In genomic region chr12:53248796-53249195, GRCm38 (mm10) we compare ENCODE assay signal across 8 mouse cellular contexts. TPM values are rescaled to one million over a fixed set of nuclear protein-coding genes. Genes with fewer than 3 reads are reported as not detected.
DNase-seq lines count a peak whose midpoint lies in the region; ATAC-seq lines count a peak whose summit lies in the region.

No protein-coding gene starts in this region.

- H3K4me1 ChIP-seq in lung, embryonic 15.5 days = peaks cover 38% of the 10 kb centered on the region
- H3K4me1 ChIP-seq in midbrain, embryonic 12.5 days = peaks cover 38% of the 10 kb centered on the region

- no peak overlapping the region for H3K9ac ChIP-seq in lung, embryonic 15.5 days
- peak overlapping the region; percentile 96 for H3K9ac ChIP-seq in midbrain, embryonic 12.5 days (replicated peaks)

- no peak overlapping the region for H3K27ac ChIP-seq in lung, embryonic 15.5 days
- peak overlapping the region; percentile 97 for H3K27ac ChIP-seq in midbrain, embryonic 12.5 days (replicated peaks)

- H3K9me3 ChIP-seq in lung, embryonic 15.5 days = no peaks in the 10 kb centered on the region
- no peaks in the 10 kb centered on the region for H3K9me3 ChIP-seq in midbrain, embryonic 12.5 days

- peaks cover 78% of the 10 kb centered on the region for H3K27me3 ChIP-seq in lung, embryonic 15.5 days
- H3K27me3 ChIP-seq in midbrain, embryonic 12.5 days = no peaks in the 10 kb centered on the region; the same call in 1 of the 2 replicates

- H3K36me3 ChIP-seq in lung, embryonic 15.5 days = no peaks in the 10 kb centered on the region
- no peaks in the 10 kb centered on the region for H3K36me3 ChIP-seq in midbrain, embryonic 12.5 days

- peak overlapping the region; percentile 94 for H3K4me2 ChIP-seq in lung, embryonic 15.5 days
- H3K4me2 ChIP-seq in midbrain, embryonic 12.5 days (replicated peaks) = peak overlapping the region; percentile 81

- WGBS in lung, embryonic 15.5 days = 2% methylated on average over 15 of the region's 15 CpGs
- 0% methylated on average over 15 of the region's 15 CpGs for WGBS in midbrain, embryonic 12.5 days

- DNase-seq in adrenal gland, adult (ENCODE audit: inconsistent age in 2 of 2, low spot score in 1 of 2) = peak; percentile 9 to 53
- no peak for DNase-seq in adrenal gland, postnatal 4 days (ENCODE audit: low spot score in 2 of 2)
- no peak for DNase-seq in lung, postnatal 25 days (ENCODE audit: low spot score)
- DNase-seq in heart, postnatal 10 days = peak; percentile 10 to 23
- no peak for DNase-seq in frontal cortex, postnatal 10 days (ENCODE audit: low spot score in 2 of 2)

- no peak for ATAC-seq in lung, embryonic 15.5 days (ENCODE audit: borderline replicate concordance, extremely low read depth, low FRiP score, low TSS enrichment)
- 0 out of 2 replicates have a peak, but pooled peaks have one; percentile 0 for ATAC-seq in midbrain, embryonic 12.5 days (ENCODE audit: low FRiP score, low read depth)
- no peak for ATAC-seq in megakaryocyte progenitor cell, adult 5-6 weeks (replicated peaks; ENCODE audit: poor library complexity)

- peak overlapping the region; percentile 44 for H3K4me3 ChIP-seq in lung, embryonic 15.5 days
- peak overlapping the region; percentile 92 for H3K4me3 ChIP-seq in midbrain, embryonic 12.5 days

- intact Hi-C loops in heart, postnatal 10 days (cut with DNase I) = loop anchor here (5.0 kb wide), 1 partner anchor 206 kb away; no protein-coding TSS in a partner anchor

RNA-seq across cellular contexts. Expression of gene Npas3, which starts 0.3 kb away (rescaled TPM):
- total RNA-seq in adrenal gland, postnatal 4 days (2021) = 1 to 10 TPM; 3.4 to 5.0 TPM
- 0.48 and 0.59 TPM in 2 replicates for polyA plus RNA-seq in lung, embryonic 15.5 days (2015; fragmentation: Nextera tagmentation; extraction: Ambion mirVana)
- 1 to 10 TPM; 1.9 to 2.0 TPM for total RNA-seq in heart, postnatal 10 days (2021)
- polyA plus RNA-seq in midbrain, embryonic 12.5 days (2016; fragmentation: Nextera tagmentation; extraction: Ambion mirVana) = 30.0 TPM in 2 replicates
- total RNA-seq in megakaryocyte progenitor cell, adult 5-6 weeks (2015) = not detected in 2 replicates
- not detected in 2 replicates for total RNA-seq in megakaryocyte progenitor cell, adult 5-6 weeks (2017)

Comparison
In these comparisons a context has a peak if more than half of its experiments do, and no peak if none do; other contexts are left out.
1. DNase-seq: peak in adrenal gland, adult (2 of 2) and heart, postnatal 10 days (2 of 2); none in adrenal gland, postnatal 4 days (0 of 2), lung, postnatal 25 days (single experiment) and frontal cortex, postnatal 10 days (0 of 2).